Mouse (Mus musculus) inflammation-experienced regulatory T-cells (primary cell): ENCODE measurements around the gene Olfr137. TPM values are rescaled to one million over a fixed set of nuclear protein-coding genes. Genes with fewer than 3 reads are reported as not detected.

Source experiments
- polyA plus RNA-seq, 2 experiments: library from polyadenylated mRNA; unstranded; fragments of 100-300 nt; shearing (Covaris generic); gene quantifications; one replicate each; pipeline ENCODE4 v1.2.1; 2017

Olfr137 gene
- not detected for polyA plus RNA-seq

GRCm38 (mm10) chr17:38307470-38307869 is at the start of gene Olfr137:
TSS of gene Olfr137 (minus strand) at chr17:38307570.

GRCm38 (mm10) chr17:38329531-38329930 is 22.2 kb upstream of the Olfr137 start, which contains the start of gene Olfr136:
TSS of gene Olfr136 (plus strand) at chr17:38329831.

GRCm38 (mm10) chr17:38260735-38261134 is 46.6 kb downstream of the Olfr137 start, which contains the start of gene Olfr138:
TSS of gene Olfr138 (plus strand) at chr17:38261035.

Other genes with a start within 250 kb of the Olfr137 start
- gene Olfr129, start 247.5 kb downstream of the Olfr137 start, polyA plus RNA-seq = under 1 TPM; 0.12 to 0.29 TPM
- gene Olfr130, start 243.6 kb downstream of the Olfr137 start, polyA plus RNA-seq = not detected
- under 1 TPM in 1 of 2 experiments, not detected in 1; 0.17 TPM for gene Olfr131, start 218.9 kb downstream of the Olfr137 start, polyA plus RNA-seq
- not detected for gene Olfr132, start 173.0 kb downstream of the Olfr137 start, polyA plus RNA-seq
- not detected for gene Olfr133, start 162.3 kb downstream of the Olfr137 start, polyA plus RNA-seq
- 1 to 10 TPM in 1 of 2 experiments, under 1 TPM in 1; 0.17 to 1.6 TPM for gene Olfr134, start 136.2 kb downstream of the Olfr137 start, polyA plus RNA-seq
- not detected for gene Olfr135, start 103.2 kb downstream of the Olfr137 start, polyA plus RNA-seq
- under 1 TPM in 1 of 2 experiments, not detected in 1; 0.23 TPM for gene Olfr138, start 46.5 kb downstream of the Olfr137 start, polyA plus RNA-seq
- gene Olfr136, start 22.3 kb upstream of the Olfr137 start, polyA plus RNA-seq = 1 to 10 TPM in 1 of 2 experiments, not detected in 1; 1.5 TPM
- not detected for gene Esp36, start 112.6 kb upstream of the Olfr137 start, polyA plus RNA-seq
- 1 to 10 TPM in 1 of 2 experiments, under 1 TPM in 1; 0.14 to 1.1 TPM for gene Esp34, start 246.6 kb upstream of the Olfr137 start, polyA plus RNA-seq